Mouse (Mus musculus): Measurements from ENCODE around the gene Specc1.

The Specc1 gene

DNA sequence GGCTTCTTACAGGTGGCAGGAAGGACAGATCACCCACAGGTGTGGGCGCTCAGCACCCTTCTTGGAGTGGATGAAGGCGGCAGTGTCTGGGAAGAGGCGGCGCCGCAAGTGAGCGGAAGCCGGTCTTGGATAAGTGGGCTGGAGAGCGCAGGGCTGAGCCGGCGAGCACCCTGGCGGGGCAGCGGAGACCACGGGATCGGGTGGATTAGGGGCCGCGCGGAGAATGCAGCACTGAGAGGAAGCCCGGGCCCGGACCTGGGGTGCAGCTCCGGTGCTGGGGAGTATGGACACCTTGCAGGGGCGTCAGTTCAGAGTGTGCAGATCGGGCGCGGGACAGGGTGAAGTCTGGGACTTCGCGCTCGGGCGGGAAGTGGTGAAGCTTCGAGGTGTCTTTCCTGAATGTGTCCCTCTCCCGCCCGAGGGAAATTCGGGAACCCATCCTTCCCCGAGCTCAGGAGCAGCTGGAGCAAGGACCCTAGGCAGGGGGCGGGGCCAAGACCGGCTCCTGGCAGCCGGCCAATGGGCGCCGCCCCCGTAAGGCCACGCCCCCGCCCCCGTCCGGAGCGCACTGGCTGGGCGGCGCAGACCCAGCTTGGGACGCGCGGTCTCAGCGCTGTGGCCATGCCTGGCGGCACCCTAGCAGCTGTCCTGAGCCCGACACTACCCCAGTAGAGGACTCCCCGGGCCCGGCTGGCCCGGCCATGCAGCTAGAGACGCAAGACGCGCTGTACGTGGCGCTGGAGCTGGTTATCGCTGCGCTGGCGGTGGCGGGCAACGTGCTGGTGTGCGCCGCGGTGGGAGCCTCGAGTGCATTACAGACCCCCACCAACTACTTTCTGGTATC is 292.1 kb downstream of the Specc1 start, which contains the start of gene Adora2b:
Gene Adora2b, plus strand, starts transcription at position 584 of the 844 bp plus-strand sequence.
- peak; percentile 27 for DNase-seq (ENCODE audit: low spot score)

DNA sequence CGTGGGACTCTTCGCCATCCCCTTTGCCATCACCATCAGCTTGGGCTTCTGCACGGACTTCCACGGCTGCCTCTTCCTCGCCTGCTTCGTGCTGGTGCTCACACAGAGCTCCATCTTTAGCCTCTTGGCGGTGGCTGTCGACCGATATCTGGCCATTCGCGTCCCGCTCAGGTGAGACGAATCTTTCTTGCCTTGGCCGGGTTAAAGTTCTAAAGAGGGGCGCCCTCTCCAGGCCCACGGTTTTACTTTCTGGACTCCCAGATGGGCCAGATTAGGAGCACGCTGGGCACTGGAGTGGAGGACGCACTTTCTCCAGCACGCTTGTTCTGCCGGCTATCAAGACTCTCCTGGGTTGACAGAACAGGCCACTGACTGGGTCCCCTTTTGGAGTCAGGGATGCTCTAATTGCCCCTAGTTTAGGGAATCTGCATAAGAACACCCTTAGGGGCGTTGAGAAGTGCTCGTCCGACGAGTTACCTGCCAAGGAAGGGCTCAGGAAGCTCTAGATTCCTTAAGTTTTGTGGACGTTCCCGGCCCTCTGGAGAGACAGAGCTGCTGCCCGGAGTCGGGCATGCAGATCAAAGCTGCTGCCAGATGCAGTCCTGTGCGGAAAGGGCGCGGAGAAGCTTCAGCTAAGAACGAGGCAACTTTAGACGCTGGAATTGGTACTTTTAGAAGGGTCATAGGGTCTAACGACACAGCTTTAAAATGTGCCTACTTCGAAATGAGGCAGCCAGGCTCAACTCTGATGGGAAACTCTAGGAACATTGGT is 292.9 kb downstream of the Specc1 start:
- DNase-seq (ENCODE audit: low spot score): peak; percentile 21

DNA sequence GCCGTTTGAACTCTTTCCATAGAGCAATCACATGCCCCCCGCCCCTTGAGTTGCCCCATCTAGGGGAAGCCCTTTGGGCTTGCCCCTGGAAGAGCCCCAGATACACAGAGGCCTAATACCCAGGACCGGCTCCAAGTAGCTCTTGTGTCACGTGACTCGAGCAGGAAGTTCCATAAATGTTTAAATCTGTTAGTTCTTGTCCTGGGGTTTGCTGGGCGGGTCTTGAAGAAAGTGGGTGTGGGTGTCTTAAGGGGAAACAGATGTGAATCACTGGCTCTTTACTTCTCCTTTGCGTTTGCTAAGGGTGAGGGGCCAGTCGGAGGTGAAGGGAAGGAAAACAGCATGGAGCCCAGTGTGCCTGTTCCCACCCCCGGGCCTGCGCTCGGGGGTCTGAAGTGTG is 294.5 kb downstream of the Specc1 start:
- no peak for DNase-seq (ENCODE audit: low spot score)

DNA sequence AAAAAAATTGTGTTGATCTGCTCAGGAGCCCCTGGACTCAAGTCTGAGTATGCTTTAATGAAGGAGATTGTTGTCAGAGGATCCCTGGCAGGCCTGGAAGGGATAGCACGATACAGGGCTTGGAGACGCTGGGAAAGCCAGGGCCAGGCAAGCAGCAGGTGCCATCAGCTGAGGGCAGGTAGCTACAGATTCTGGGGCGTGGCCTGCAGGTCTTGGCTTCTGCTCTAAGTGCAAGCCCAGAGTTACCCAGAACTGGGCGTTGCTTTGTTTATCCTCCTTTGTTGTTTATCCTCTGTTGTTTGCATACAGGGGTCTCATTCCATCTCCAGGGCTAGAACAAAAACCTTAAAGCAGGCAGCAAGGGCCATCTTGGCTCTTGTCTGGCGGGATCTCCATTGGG is 296.8 kb downstream of the Specc1 start:
- DNase-seq (ENCODE audit: low spot score): no peak

DNA sequence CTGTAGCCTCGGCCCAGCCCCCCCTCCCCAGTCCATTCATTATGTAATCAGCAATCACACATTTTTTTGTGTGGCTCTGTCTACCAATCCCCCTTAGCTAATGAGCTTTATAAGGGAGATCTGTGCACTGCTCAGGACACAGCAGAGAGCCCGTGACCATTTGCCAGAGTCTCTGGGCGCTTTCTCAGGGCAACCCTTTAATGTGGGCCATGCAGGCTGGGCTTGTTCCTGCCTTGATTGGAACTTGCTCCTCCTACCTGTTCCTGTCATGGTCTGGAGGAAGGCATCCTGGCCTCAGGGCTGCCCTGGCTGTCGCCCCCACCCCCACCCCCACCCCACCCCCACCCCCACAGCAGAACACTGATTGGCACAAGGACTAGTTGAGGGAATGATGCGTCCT is 302.7 kb downstream of the Specc1 start:
- DNase-seq (ENCODE audit: low spot score): no peak

DNA sequence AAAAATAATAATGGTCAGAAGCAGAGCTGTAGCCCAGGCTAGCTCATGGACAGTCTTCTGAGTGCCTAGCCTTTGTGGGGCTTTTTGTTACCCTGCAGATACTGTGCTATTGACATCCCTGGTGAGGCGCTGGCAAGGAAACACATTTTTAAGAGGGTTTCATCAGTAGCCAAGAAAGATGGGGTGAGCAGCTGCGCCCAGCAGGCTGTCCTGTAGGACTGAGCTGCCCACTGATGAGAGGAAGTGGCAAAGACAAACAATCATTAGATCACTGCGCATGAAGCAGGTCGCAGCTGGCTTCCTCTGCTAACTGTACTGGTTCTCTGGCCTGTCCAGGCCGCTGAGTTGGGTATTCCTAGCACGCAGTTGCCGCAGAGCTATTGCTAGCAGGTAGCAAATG is 307.0 kb downstream of the Specc1 start:
- no peak for DNase-seq (ENCODE audit: low spot score)

DNA sequence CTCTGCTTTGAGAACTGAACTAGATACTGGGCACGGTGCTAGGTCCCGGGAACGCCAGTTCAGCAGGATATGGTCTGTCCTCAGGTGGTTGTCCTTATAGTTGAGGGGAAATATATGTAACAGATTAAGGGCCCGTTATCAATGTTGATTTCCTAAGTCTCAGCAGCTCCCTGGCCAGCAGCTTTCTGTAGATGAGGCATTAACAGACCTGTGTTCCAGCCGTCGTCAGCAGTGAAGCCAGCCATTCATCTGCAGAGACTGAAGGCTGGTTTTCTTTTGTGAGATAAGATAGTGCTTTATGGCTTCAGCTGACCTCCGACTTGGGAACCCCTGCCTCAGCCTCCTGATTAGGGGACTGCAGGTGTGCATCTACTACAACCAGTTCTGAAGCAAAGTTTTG is 307.5 kb downstream of the Specc1 start:
- no peak for DNase-seq (ENCODE audit: low spot score)

DNA sequence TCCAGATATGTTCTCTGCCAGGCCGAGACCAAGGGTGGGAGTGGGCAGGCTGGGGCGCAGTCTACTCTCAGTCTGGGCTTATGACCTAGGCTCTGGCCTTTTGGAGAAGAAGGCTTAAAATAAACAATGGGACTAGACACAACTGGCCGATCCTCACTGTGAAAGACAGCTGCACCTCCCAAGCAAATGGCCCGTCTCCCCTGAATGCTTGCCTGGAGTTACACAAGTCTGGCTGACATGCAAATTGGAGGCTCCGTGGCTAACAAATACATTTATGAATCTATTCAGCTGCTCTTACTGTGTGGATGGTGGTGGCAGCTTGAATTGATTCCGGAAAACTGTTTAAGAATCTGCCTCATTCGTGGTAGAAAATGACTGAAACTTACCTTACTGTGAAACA is 309.1 kb downstream of the Specc1 start:
- DNase-seq (ENCODE audit: low spot score): no peak

DNA sequence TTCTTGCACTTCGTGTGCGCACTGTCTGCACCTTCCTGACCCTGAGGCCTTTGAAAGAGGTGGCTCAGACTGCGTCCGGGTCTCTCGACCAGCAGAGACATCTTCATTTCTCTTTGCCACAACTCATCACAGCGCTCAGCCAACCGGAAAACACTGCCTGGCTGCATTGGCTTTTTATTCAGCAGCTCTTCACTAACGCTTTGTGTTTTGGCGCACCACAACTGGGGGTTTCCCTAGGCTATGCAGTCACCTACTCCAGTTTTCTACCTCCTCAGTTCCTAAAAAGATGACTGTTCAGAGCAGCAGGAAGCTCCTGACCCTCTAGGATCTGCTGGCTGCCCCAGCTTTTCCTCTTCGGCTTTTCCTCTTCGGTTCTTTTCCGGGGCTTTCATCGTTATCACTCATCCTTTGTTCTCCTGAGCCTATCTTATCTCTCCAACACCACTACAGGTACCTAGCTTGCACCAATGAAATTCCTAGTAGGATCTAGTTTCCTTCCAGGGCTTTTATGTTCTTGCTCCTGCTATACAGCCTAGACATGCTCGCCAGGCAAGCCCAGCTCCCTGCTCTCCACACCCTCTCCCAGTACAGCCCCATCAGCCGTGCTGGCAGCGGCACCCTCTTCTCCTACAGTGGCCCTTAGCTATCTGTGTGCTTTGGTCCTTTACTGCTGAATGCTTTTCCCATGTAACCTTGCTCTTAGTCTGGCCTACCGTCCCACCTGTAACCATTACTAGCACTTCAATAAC is 310.1 kb downstream of the Specc1 start:
- no peak for DNase-seq (ENCODE audit: low spot score)

DNA sequence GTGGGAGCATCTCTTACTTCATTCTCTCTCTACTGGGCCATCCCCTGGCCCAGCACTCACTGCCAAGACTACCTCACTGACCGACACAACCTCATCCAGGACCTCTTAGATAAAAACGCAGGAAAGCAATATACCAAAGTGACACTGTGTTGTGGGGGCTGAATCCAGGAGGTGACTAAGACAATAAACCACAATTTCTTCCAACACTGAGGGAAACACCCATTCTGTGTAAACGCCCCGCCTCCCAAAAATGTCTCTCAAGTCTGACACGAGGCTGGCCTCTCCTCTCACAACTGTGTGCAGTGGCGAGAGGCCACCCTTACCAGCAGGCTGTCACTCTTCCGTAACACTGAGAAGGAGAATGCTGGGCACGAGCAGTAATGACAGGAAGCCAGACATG is 311.8 kb downstream of the Specc1 start:
- DNase-seq (ENCODE audit: low spot score): no peak

DNA sequence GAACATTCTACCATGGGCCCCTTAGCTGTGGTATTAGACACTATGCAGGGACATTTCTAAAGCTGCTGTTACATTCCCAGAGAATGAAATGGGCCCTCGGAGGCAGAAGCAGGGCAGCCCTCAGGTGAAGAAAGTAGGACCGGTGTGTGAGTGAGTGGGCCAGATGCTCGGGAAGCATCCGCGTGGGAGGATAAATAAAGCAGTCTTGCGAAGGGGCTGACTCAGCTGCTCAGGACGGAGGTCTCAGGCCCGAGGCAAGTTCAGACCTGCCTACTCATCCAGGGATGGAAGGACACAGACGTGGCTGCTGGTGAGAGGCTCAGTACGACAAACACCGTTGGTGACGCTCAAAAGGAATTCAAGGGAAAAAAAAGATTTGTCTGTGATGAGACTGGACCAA is 312.5 kb downstream of the Specc1 start:
- DNase-seq (ENCODE audit: low spot score): no peak

DNA sequence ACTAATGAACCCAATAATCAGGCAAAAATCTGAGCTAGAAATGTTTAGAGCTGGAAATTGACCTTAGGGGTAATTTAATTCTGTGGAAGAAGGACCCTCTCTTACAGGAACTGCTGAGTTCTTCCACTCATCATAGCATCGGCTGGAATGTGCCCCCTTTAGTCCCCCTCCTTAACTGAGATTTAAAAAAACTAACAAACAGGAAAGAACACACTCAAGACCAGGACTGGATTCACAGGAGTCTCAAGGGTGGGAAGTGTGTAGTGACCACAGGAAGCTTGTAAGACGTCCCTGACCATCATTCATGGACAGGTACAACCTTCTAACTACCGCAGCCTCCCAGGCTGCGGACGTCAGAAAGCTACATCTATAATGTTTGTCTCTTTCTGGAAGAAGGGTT is 314.3 kb downstream of the Specc1 start:
- DNase-seq (ENCODE audit: low spot score): no peak

Measured in layer of hippocampus, adult 11-12 months (tissue).